Mouse (Mus musculus) E14TG2a.4 (cell line): ENCODE measurements around the gene Ggps1.

ENCODE experiments used
- CTCF ChIP-seq: conservative IDR thresholded peaks from 2 replicates; pipeline ENCODE4 v1.5.1; 2014; ENCODE audit warnings: low read length
- NANOG ChIP-seq: IDR thresholded peaks from 2 replicates; pipeline ENCODE4 v1.6.1; 2014; ENCODE audit warnings: borderline replicate concordance, low read length, mixed read lengths
- POU5F1 ChIP-seq: IDR thresholded peaks from 2 replicates; pipeline ENCODE4 v1.6.1; 2014; ENCODE audit warnings: low read length, borderline replicate concordance

- TF ChIP-seq CTCF (no peak), NANOG (no peak), POU5F1 (no peak)
Observed at GRCm38 (mm10) chr13:14025554-14025953, 37.7 kb downstream of the Ggps1 start.
